Mouse (Mus musculus) kidney, postnatal 4 days (tissue): ENCODE measurements around the gene Wwc1.
A peak's percentile ranks its signal among the peaks of the same experiment; 100 is the strongest.
"Not testable (repeated sequence)": the region's sequence is repeated elsewhere in the genome, so short reads cannot be mapped to it uniquely, and the experiment has no call there.

Experiments used
- DNase-seq, 2 experiments: peaks; one replicate each; pipeline ENCODE4 v3.0.0; 2021; ENCODE audit warnings: mixed read lengths in 2 of 2

Wwc1 gene

DNA sequence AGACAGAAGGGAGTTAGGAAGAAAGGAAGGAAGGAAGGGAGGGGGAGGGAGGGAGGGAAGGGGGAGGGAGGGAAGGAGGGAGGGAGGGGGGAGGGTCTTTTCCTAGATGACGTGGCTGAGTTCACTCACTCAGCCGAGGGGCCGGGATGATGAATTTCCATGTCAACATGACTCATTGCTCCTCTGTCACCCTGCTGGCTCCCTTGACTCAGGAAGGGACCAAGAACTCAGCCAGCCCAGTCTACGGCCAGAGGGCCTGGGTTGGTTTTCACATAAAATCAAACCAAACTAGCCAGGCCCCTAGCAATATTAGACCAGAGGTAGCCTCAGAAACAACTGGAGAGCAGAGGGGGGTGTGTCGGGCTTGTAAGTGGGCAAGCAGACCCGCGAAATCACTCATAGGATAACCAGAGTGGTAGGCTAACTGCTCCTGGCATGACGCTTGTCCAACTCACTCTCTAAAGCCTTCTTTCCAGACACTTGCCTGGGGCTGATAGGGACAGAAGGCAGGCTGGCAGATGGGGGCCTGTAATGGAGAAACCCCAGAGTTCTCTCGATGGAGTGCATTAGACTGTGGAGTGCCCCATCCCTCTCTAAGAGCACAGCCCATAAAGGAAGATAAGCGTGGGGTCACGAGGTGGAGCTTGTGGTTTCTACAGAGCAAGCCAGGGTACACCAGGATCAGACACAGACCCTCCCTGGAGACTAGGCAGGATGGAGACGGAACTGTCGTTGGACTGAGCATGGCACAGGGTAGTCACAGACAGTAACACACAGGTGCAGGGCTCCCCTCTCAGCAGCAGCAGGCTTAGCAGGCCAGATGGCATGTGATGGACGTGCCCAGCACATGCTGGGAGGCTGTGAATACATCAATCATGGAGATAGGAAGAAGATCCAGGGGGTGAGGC is 102.4 kb downstream of the Wwc1 start:
- DNase-seq = no peak

DNA sequence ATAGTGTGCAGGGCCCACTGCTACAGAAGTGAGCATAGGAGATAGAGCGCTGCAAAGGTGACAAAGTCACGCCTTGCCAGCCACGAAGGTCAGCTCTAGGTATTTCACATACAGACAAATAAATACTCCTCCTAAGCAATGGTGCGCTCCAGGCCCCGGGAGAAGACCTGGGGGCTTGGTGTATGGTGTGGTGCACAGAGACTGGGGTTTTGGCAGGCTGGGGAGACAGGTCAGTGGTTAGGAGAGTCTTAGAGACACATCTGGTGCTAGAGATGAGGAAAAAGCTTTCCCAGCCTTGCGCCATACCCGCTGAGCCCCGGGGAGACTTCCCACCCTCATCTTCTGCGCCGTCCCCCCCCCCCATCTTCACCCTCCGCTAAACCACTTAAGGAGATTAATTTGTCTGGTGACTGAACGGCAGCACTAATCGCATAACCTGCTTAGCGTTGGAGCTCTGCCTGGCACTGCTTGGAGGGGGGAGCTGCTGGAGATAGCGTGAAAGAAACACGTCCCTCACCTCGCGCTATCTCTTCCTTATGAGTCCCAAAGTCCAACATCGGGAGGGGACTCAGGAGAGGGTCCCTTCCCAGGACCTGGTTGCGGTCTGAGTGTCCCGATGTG is 106.6 kb downstream of the Wwc1 start:
- no peak for DNase-seq

DNA sequence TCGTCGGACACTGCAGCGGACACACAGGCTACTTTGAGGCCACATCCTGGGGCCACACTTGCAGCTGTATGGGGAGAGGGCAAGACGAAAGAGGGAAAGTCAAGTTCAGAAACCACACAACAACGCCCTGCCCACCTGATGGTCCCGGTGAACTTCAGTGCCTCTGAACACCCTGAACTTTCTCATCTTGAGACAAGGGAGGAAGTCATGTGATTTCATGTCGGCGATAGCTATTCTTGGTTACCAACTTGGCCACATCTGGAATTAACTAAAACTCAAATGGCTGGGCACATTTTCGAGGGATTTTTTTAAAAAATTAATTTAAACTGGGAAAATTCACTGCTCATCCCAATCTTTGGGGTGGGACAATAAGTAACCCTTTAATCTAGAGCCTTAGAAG is 109.4 kb downstream of the Wwc1 start:
- DNase-seq = no peak

GRCm38 (mm10) chr11:35866140-35866539 is 114.2 kb downstream of the Wwc1 start:
- DNase-seq = no peak

GRCm38 (mm10) chr11:35864981-35865604 is 115.2 kb downstream of the Wwc1 start:
- peak; percentile 55 to 72 for DNase-seq

DNA sequence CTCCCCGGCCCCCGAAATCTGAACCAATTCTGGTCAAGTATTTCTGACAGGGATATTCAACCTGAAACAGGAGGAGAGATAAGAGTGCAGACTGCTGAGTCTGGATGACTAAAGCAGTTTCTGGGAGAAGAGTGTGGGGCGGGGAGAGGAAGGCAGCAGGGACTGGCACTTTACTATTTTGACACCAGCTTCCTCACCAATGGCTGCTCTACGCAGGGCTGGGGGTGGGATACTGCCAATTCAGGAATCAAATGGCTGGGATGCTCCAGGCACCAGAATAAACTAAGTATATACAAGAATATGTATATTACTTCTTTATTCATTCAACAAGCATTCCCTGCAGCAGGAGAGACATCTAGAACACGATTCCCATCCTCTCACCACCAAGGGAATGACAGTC is 116.7 kb downstream of the Wwc1 start:
- no peak for DNase-seq

- DNase-seq = no peak
These were observed 122.8 kb downstream of the Wwc1 start for GRCm38 (mm10) chr11:35857395-35858067.

DNA sequence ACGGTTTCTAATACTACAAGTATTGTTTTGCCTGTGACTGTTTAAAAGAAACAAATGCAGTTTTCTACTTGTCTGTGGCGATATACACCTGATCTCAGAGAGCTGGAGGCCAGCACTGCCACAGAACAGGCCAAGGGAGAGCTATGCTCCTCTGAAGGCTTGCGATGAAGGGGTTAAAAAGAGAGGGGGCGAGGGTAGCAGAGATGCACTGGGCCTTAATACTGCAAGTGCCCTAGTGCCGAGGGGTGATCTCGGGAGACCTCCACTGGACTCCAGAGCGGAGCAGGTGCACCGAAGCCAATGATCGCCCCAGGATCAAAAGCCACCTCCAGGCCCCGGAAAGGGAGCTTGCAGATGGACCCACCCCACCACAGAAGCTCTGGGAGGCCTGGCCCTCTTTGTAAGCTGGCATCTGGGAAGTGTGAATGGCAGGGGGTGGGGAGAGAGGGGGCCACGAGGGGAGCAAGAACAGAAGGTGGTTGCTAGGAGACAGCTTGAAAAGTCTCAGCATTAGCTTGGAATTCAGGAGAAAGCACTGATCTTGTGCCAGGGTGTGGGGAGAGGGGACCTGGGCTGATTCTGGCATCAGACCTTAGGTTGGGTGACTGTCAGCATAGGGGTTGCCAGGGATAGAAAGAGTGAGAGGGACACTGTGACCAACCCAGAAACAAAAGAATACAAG is 123.8 kb downstream of the Wwc1 start:
- no peak for DNase-seq

GRCm38 (mm10) chr11:35855567-35855966 is 124.8 kb downstream of the Wwc1 start:
- DNase-seq = no peak

DNA sequence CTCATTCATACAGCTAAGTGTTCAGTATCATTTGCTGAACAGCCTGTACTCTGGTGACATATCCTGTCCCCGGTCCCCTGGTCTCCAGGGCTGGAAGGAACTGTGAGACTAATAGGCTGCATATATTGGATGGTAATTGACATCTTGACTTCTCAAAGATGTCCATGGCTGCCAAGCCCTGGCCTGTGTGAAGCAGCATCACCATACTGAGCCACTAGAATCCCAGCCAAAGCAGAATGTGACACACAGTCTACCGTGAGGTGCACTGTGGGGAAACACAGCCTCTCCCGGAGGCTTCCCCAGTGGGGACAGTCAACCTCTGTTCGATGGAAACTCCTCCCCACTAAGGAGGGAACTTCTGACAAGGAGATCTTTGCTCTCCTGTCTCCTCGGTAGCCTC is 125.4 kb downstream of the Wwc1 start:
- DNase-seq = no peak

GRCm38 (mm10) chr11:35853651-35854050 is 126.7 kb downstream of the Wwc1 start:
- no peak for DNase-seq

- peak in 1 of 2 experiments; percentile 43 for DNase-seq
These were observed 127.6 kb downstream of the Wwc1 start for GRCm38 (mm10) chr11:35852731-35853130.

DNA sequence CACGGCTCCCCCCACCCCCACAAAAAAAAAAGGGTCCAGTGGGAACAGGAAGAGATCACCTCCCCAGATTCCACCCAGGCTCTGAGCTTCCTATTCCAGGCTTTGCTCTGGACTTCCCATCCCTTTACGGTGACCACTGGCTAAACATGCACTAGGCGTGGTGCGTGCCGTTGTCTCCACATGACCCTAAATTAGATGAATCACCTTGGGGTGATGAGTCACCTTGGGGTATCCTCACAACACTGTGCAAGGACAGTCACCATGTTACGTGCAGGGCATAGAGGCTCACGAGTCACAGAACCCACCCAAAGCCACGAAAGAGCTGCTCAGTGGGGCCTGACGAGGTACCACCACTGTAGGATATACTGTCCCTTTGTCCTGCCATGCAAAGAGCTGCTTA is 136.0 kb downstream of the Wwc1 start:
- DNase-seq = no peak

DNA sequence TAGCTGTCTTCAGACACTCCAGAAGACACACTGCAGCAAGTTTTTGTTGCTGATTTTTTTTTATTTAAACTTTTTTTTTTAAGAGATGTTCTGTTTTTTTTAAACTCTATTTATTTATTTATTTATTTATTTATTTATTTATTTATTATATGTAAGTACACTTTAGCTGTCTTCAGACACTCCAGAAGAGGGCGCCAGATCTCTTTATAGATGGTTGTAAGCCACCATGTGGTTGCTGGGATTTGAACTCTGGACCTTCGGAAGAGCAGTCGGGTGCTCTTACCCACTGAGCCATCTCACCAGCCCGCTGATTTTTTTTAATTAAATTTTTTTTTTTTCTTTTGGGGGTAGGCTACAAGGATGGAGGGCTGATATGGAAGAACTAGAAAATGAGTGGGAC is 137.8 kb downstream of the Wwc1 start:
- not testable (repeated sequence) for DNase-seq

DNA sequence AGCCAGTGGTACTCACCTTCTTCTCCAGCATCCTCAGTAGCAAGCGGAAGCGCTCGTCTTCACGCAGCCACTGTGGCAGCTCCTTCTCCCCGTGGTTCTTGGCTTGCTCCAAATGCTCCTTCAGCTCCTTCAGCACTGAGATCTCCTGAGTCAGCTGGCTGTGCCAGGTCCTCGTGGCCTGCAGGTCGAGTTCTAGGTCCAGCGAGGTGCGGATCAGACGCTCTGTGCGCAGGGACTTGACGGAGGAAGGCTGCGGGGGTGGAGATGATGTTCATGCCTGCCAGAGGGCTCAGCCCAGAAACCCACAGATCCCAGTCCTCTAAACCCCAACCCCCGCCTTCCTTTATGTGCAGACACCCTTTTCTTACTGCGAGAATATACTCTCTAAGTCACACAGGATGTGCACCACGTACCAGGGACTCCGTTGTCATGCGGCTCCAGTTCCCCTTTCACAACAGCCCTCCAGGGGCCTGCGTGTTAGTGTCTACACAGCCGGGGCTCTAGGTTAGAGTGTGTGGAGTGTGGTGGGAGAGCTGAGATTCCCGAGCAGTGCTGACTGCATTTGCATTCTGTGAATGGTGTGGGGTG is 138.5 kb downstream of the Wwc1 start:
- DNase-seq = no peak

DNA sequence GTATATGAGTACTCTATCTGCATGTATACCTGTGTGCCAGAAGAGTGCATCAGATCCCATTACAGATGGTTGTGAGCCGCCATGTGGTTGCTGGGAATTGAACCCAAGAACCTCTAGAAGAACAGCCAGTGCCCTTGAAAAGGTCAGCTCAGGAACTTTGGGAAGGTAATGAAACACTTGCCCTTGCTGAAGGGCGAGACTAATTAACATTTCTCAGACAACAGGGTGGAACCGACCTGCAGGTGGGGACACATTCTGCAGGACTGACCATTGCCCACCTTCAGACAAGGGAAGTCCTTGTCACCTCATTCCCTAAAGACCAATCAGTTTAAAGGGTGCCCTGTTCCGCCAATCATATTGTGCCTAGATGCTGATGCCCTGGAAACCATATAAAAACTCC is 139.5 kb downstream of the Wwc1 start:
- DNase-seq = not testable (repeated sequence)

GRCm38 (mm10) chr11:35840282-35840681 is 140.0 kb downstream of the Wwc1 start:
- DNase-seq = peak; percentile 32 to 43

DNA sequence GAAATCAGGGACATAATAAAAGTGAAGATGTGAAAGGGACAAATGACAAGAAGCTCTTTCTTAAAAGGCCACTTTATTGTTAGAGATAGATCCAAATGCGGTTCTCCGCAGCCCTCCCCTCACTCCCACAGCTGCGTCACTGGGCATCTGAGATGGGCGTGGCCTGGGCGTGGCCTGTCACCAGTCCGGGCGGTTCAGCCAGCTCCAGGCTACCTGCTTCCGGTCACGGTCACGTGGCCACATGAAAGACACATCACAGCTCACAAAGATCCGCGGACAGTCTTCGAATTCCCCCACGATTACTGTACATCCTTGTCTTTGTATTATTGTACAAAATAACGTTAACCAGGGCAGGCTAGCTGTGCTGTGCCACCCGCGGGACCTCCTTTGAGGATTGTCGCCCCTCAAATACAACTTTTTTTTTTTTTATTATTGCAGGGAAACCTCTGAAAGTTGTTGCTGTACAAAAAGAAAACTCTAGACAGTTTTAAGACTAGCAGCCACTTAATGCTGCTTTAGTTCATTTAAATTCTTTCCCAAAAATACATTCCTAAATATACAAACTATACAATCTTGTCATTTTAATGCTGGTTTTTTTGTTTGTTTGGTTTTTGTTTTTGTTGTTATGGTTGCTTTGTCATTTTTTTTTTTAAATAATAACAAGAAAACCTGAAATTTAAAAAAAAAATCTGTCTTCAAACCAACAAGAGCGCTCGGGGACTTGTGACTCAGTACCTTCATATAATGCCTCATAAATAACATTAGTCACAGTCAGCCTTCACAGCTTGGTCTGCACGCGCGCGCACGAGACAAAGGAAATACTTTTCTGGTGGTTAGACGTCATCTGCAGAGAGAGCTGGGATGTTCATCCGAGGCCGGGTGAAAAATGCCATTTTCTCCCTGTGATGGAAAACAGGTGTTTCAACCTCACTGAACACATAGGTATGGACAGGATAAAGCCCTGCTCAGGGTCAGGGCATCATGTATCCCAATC is 141.7 kb downstream of the Wwc1 start:
- peak; percentile 94 to 96 for DNase-seq

GRCm38 (mm10) chr11:35837156-35838126 is 142.9 kb downstream of the Wwc1 start:
- no peak for DNase-seq
